Mouse (Mus musculus) cerebellum, adult 8-10 months (tissue): ENCODE data around the gene Dnajc15.
"Not testable (repeated sequence)": the region's sequence is repeated elsewhere in the genome, so short reads cannot be mapped to it uniquely, and the experiment has no call there.

Source experiments
- DNase-seq: peaks from one replicate; pipeline ENCODE4 v3.0.0; 2022

The Dnajc15 gene

GRCm38 (mm10) chr14:77874304-77875241 is at the start of gene Dnajc15:
Gene Dnajc15, minus strand, starts transcription at chr14:77875125.
- peak; percentile 89 for DNase-seq

- DNase-seq = no peak
Observed at GRCm38 (mm10) chr14:77923076-77923865, 48.3 kb upstream of the Dnajc15 start.

DNA sequence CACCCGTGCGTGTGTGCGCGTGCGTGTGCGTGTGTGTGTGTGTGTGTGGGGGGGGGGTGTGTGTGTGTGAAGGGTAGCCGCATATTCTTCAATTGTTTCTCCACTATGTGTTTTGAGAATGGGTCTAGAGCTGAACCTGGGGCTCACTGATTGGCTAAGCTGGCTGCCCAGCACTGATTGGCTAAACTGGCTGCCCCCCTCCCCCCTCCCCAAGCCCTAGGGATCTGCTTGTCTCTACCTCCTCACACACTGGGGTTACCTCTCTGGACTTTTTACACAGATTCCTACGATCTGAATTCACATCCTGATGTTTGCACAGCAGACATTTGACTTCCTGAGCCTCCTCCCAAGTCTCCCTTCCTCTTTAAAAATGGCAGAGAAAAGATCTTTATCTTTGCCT is 46.7 kb upstream of the Dnajc15 start:
- DNase-seq = no peak

GRCm38 (mm10) chr14:77915776-77916175 is 40.9 kb upstream of the Dnajc15 start:
- DNase-seq = no peak

DNA sequence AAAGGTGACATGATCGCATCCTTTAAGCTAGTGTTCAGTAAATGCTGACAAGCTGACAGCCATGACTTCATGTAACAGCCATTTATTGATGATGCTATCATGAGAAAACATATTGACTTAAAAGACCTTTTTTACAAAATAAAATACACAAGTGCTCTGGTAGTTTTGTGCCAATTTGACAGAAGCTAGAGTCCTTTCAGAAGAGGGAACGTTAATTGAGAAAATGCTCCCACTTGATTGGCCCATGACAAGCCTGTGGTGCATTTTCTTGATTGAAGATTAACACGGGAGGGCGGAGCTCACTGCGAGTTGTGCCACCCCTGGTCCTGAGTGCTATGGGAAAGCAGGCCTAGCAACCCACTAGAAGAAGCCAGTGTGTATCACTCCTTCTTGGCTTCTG is 31.7 kb upstream of the Dnajc15 start:
- no peak for DNase-seq

DNA sequence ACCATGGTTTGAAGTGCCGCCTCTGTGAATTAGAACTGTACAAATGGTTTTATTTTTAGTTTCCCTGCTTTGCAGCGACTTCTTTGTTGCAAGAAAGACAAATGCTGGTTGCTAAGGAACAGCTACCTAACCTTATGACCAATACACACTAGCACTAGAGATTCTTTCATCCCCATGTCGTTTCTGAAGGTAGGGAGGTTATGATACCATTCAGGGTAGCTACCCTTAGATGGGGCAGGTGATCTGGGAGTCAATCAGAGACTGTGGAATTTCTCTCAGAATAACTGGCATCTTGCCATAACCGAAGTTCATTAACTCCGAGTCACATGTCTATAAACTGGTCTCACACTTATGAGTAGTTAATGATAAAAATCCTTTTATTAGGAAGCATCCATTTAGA is 30.5 kb upstream of the Dnajc15 start:
- no peak for DNase-seq

DNA sequence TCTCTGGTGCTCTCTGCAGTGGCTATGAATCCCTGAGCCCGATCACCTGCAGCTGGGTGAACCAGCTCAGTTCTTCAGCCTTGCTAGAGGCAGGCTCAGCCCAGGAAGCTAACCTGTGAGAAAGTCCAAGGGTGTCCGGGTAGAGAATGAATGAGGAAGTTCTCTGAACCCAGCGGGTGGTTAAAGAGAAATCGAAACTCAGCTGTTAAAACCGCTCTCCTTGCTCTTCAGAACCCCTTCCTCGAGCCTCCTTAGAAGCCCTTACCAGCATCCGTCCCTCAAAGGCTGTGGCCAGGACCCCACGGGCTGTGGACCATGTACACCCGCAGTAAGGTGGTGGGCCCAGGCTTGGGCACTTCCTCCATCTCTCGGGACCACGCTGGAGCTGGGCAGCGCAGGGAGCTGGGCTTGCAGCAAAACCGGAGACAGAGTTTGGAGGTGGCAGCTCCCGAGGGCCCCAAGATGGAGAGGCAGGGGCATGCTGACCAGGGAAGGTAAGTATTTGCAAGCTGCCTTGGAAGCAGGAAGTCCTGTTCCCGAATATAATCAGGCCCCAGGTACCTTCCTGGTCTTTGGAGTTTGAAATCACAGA is 29.3 kb upstream of the Dnajc15 start, which contains the start of gene Epsti1:
Gene Epsti1 (plus strand): TSS at position 69 of the 592 bp plus-strand sequence.
- no peak for DNase-seq

- DNase-seq = no peak
Observed at GRCm38 (mm10) chr14:77902541-77902940, 27.6 kb upstream of the Dnajc15 start.

- DNase-seq = no peak
Observed at GRCm38 (mm10) chr14:77895951-77896350, 21.0 kb upstream of the Dnajc15 start.

DNA sequence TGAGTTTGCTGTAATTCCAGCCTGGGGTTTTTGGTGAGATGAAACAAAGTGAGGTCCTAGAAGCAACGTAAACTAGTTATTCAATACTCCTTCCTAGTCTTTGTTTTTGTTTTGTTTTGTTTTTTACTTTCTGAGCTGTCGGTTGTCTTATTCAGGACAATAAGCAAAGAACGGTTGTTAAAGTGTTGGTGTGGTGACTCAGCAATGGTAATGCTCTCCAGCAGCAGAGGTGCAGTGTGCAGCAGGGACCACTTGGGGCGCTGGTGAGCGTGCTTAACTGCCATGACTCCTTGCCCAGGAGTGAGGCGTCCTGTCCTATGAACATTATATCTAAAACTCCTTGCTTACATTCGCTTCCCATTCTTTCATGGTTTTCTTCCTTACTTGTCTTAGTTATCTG is 15.0 kb upstream of the Dnajc15 start:
- no peak for DNase-seq

DNA sequence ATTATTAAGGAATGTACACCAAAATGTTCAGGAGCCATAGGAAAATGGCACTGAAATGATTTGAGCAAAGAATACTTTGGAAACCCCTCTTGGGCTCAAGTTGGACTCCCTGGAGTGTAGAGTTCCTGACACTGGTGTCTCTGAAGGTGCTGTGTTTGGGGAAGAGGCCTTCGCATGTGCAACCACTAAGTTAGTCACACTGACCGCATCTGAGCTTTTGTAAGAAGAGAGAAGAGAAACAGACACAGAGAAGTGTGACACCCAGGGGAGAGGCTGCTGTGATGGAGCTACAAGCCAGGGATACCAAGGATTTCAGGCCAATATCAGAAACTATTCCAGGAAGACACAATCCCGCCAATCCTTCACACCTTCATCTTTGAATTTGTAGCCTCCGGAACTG is 12.0 kb upstream of the Dnajc15 start:
- DNase-seq = no peak

DNA sequence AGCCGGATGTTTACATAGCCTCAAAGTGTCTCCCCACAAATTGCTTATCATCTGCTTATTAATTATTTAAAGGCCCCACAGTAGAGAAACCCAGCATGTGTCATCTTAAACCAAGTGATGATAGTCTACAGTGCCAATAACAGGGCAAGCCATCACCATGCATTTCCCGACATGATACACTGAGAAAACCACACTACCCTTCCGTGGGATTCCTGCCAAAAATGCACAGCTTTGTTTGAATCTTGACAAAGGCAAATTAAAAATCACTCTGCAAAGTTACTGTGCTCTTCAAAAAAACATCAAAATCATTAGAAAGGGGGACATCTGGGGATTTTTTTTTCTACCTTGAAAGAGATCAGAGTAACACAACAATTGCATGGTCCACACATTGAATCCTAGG is 11.5 kb upstream of the Dnajc15 start:
- DNase-seq = no peak

GRCm38 (mm10) chr14:77882669-77883068 is 7.7 kb upstream of the Dnajc15 start:
- DNase-seq = no peak

DNA sequence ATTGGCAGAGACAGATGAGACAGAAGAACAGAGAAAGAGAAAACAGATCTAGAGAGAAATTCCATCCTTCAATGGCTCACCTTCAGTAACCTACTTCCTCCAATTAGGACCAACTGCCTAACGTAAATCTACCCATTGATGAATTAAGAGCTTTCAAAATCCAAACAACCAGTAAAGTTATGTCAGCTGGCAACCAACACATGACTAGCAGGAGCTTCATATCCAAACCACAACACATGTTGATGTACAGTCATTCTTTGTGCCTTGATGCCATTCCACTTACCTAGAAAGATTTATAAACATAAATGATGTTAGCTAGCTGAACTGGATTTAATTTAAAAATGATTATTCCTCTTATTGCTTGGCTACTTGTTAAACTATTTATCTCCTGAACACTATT is 7.1 kb upstream of the Dnajc15 start:
- no peak for DNase-seq

GRCm38 (mm10) chr14:77877876-77878275 is 3.0 kb upstream of the Dnajc15 start:
- DNase-seq = not testable (repeated sequence)

DNA sequence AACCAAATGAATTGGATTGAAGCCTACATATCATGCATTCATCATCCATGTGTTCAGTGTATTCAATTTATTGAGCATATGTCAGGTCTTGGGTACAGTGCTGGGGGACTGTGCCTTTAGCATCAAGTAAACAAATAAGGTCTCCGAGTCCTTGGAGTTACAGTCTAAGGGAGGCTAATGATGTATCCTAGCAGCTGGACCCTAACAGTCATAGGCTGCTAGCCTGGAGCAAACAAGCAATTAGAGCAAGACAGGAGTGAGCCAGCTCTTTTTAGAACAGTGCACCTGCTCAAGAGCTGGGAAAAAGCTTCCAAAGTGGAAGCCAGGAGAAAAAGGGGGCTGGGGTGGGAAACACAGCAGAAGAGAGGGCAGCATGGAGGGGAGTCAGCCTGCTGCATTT is 1.3 kb upstream of the Dnajc15 start:
- DNase-seq = no peak

GRCm38 (mm10) chr14:77871380-77871975 is 3.4 kb downstream of the Dnajc15 start:
- no peak for DNase-seq

GRCm38 (mm10) chr14:77870926-77871325 is 4.0 kb downstream of the Dnajc15 start:
- no peak for DNase-seq

GRCm38 (mm10) chr14:77867601-77868000 is 7.3 kb downstream of the Dnajc15 start:
- DNase-seq = no peak

GRCm38 (mm10) chr14:77864510-77864909 is 10.4 kb downstream of the Dnajc15 start:
- DNase-seq = no peak

- DNase-seq = no peak
Observed at GRCm38 (mm10) chr14:77864051-77864450, 10.9 kb downstream of the Dnajc15 start.

DNA sequence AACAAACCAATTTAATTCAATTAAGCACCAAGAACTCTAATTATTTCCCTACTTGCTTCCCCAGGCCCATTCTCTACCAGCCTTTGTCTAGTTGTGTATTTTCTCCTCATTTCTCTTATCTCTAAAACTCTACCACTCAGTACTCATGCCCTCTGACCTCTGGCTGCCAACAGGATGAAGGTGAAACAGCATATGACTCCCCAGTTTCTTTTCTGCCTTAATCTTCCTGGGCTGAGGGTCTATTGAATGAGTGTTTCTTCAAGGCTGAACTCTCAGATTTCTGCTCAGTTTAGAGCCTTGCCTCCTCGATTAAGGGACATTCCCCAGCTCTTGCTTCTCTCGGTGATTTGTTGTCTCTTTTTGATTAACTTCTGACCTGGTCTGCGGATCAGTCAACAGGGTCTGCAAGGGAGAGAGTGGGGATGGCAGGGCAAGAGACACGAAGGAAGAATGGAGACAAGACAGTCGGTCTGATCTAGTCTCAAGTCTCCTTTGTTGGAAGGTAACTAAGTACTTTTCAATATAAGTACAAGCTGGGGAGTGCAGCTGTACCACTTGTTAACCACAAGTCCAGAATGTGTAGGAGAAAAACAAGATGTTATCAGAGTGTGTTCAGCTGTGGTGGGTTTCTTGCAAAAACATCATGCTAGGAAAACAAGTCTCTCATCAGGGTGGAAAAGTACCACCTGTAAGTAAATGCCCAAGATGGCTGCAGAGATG is 13.9 kb downstream of the Dnajc15 start:
- no peak for DNase-seq
